Mouse (Mus musculus): ENCODE results near the gene Armc9. TPM values are rescaled to one million over a fixed set of nuclear protein-coding genes. Genes with fewer than 3 reads are reported as not detected.

The Armc9 gene
- polyA plus RNA-seq, 1 experiment from 2014 or later, result 19.1 TPM

GRCm38 (mm10) chr1:86225195-86225594, 70.6 kb downstream of the Armc9 start:
- no peak overlapping the region for H3K9ac ChIP-seq (ENCODE audit: low read length)
- no peaks in the 10 kb centered on the region for H3K27me3 ChIP-seq (ENCODE audit: control insufficient read depth, insufficient read depth, low read length)
- ATAC-seq (ENCODE audit: insufficient read depth, low FRiP score), result peak; percentile 77
- no peak overlapping the region for H3K27ac ChIP-seq (ENCODE audit: low read length)
- no peaks in the 10 kb centered on the region for H3K4me1 ChIP-seq (ENCODE audit: control insufficient read depth, insufficient read depth, low read length)
- H3K4me2 ChIP-seq (ENCODE audit: low read depth, low read length), result no peak overlapping the region
- H3K36me3 ChIP-seq (ENCODE audit: control insufficient read depth, insufficient read depth, low read length), result no peaks in the 10 kb centered on the region
- no peaks in the 10 kb centered on the region for H3K9me3 ChIP-seq (replicated peaks; ENCODE audit: control insufficient read depth, low read length)
- no peak overlapping the region for H3K4me3 ChIP-seq (replicated peaks; ENCODE audit: low read length)
- 48% methylated on average over 6 of the region's 6 CpGs for WGBS

- H3K4me1 ChIP-seq (ENCODE audit: control insufficient read depth, insufficient read depth, low read length), result no peaks in the 10 kb centered on the region
- no peak overlapping the region for H3K4me2 ChIP-seq (ENCODE audit: low read depth, low read length)
- H3K36me3 ChIP-seq (ENCODE audit: control insufficient read depth, insufficient read depth, low read length), result no peaks in the 10 kb centered on the region
- no peak for ATAC-seq (ENCODE audit: insufficient read depth, low FRiP score)
- no peaks in the 10 kb centered on the region for H3K27me3 ChIP-seq (ENCODE audit: control insufficient read depth, insufficient read depth, low read length)
- H3K9ac ChIP-seq (ENCODE audit: low read length), result no peak overlapping the region
- no peak overlapping the region for H3K4me3 ChIP-seq (replicated peaks; ENCODE audit: low read length)
- 81% methylated on average over 8 of the region's 8 CpGs for WGBS
- no peaks in the 10 kb centered on the region for H3K9me3 ChIP-seq (replicated peaks; ENCODE audit: control insufficient read depth, low read length)
- no peak overlapping the region for H3K27ac ChIP-seq (ENCODE audit: low read length)
Observed at GRCm38 (mm10) chr1:86228653-86229052, 74.1 kb downstream of the Armc9 start.

- no peaks in the 10 kb centered on the region for H3K36me3 ChIP-seq (ENCODE audit: control insufficient read depth, insufficient read depth, low read length)
- no peak for ATAC-seq (ENCODE audit: insufficient read depth, low FRiP score)
- H3K4me1 ChIP-seq (ENCODE audit: control insufficient read depth, insufficient read depth, low read length), result 0 out of 2 replicates have a peak, but pooled peaks cover 5% of the 10 kb centered on the region
- 83% methylated on average over 9 of the region's 9 CpGs for WGBS
- peak overlapping the region; percentile 15; the same call in 1 of the 2 replicates for H3K27ac ChIP-seq (ENCODE audit: low read length)
- H3K27me3 ChIP-seq (ENCODE audit: control insufficient read depth, insufficient read depth, low read length), result no peaks in the 10 kb centered on the region
- H3K4me3 ChIP-seq (replicated peaks; ENCODE audit: low read length), result no peak overlapping the region
- no peaks in the 10 kb centered on the region for H3K9me3 ChIP-seq (replicated peaks; ENCODE audit: control insufficient read depth, low read length)
- no peak overlapping the region for H3K9ac ChIP-seq (ENCODE audit: low read length)
- H3K4me2 ChIP-seq (ENCODE audit: low read depth, low read length), result no peak overlapping the region
Observed at GRCm38 (mm10) chr1:86229184-86229829, 74.7 kb downstream of the Armc9 start.

GRCm38 (mm10) chr1:86232631-86233030, 78.1 kb downstream of the Armc9 start:
- ATAC-seq (ENCODE audit: insufficient read depth, low FRiP score), result no peak
- Histone ChIP-seq H3K27ac (ENCODE audit: low read length) (no peak overlapping the region), H3K9me3 (replicated peaks; ENCODE audit: control insufficient read depth, low read length) (no peaks in the 10 kb centered on the region), H3K4me3 (replicated peaks; ENCODE audit: low read length) (no peak overlapping the region), H3K9ac (ENCODE audit: low read length) (no peak overlapping the region), H3K27me3 (ENCODE audit: control insufficient read depth, insufficient read depth, low read length) (no peaks in the 10 kb centered on the region), H3K4me2 (ENCODE audit: low read depth, low read length) (no peak overlapping the region), H3K36me3 (ENCODE audit: control insufficient read depth, insufficient read depth, low read length) (no peaks in the 10 kb centered on the region), H3K4me1 (ENCODE audit: control insufficient read depth, insufficient read depth, low read length) (0 out of 2 replicates have a peak, but pooled peaks cover 5% of the 10 kb centered on the region)
- WGBS, result 81% methylated on average over 5 of the region's 5 CpGs

- Histone ChIP-seq H3K27ac (ENCODE audit: low read length) (peak overlapping the region; percentile 46), H3K4me2 (ENCODE audit: low read depth, low read length) (no peak overlapping the region), H3K9me3 (replicated peaks; ENCODE audit: control insufficient read depth, low read length) (no peaks in the 10 kb centered on the region), H3K4me1 (ENCODE audit: control insufficient read depth, insufficient read depth, low read length) (0 out of 2 replicates have a peak, but pooled peaks cover 5% of the 10 kb centered on the region), H3K27me3 (ENCODE audit: control insufficient read depth, insufficient read depth, low read length) (no peaks in the 10 kb centered on the region), H3K9ac (ENCODE audit: low read length) (0 out of 2 replicates have a peak overlapping the region, but pooled peaks have one; percentile 1), H3K4me3 (replicated peaks; ENCODE audit: low read length) (no peak overlapping the region), H3K36me3 (ENCODE audit: control insufficient read depth, insufficient read depth, low read length) (no peaks in the 10 kb centered on the region)
- no peak for ATAC-seq (ENCODE audit: insufficient read depth, low FRiP score)
- WGBS, result 42% methylated on average over 4 of the region's 4 CpGs
Observed at GRCm38 (mm10) chr1:86233808-86234207, 79.2 kb downstream of the Armc9 start.

- Histone ChIP-seq H3K9ac (ENCODE audit: low read length) (no peak overlapping the region), H3K27me3 (ENCODE audit: control insufficient read depth, insufficient read depth, low read length) (no peaks in the 10 kb centered on the region), H3K27ac (ENCODE audit: low read length) (no peak overlapping the region), H3K36me3 (ENCODE audit: control insufficient read depth, insufficient read depth, low read length) (no peaks in the 10 kb centered on the region), H3K9me3 (replicated peaks; ENCODE audit: control insufficient read depth, low read length) (no peaks in the 10 kb centered on the region), H3K4me2 (ENCODE audit: low read depth, low read length) (no peak overlapping the region), H3K4me3 (replicated peaks; ENCODE audit: low read length) (no peak overlapping the region), H3K4me1 (ENCODE audit: control insufficient read depth, insufficient read depth, low read length) (0 out of 2 replicates have a peak, but pooled peaks cover 5% of the 10 kb centered on the region)
- ATAC-seq (ENCODE audit: insufficient read depth, low FRiP score), result no peak
- 73% methylated on average over 10 of the region's 10 CpGs for WGBS
Observed at GRCm38 (mm10) chr1:86235118-86235517, 80.5 kb downstream of the Armc9 start.

GRCm38 (mm10) chr1:86236442-86236841, 81.9 kb downstream of the Armc9 start:
- ATAC-seq (ENCODE audit: insufficient read depth, low FRiP score), result no peak
- Histone ChIP-seq H3K27me3 (ENCODE audit: control insufficient read depth, insufficient read depth, low read length) (no peaks in the 10 kb centered on the region), H3K9ac (ENCODE audit: low read length) (no peak overlapping the region), H3K9me3 (replicated peaks; ENCODE audit: control insufficient read depth, low read length) (no peaks in the 10 kb centered on the region), H3K4me2 (ENCODE audit: low read depth, low read length) (no peak overlapping the region), H3K4me3 (replicated peaks; ENCODE audit: low read length) (no peak overlapping the region), H3K36me3 (ENCODE audit: control insufficient read depth, insufficient read depth, low read length) (no peaks in the 10 kb centered on the region), H3K4me1 (ENCODE audit: control insufficient read depth, insufficient read depth, low read length) (0 out of 2 replicates have a peak, but pooled peaks cover 9% of the 10 kb centered on the region), H3K27ac (ENCODE audit: low read length) (no peak overlapping the region)
- WGBS, result 83% methylated on average over 10 of the region's 10 CpGs

GRCm38 (mm10) chr1:86239010-86239409, 84.4 kb downstream of the Armc9 start:
- Histone ChIP-seq H3K9ac (ENCODE audit: low read length) (no peak overlapping the region), H3K4me1 (ENCODE audit: control insufficient read depth, insufficient read depth, low read length) (0 out of 2 replicates have a peak, but pooled peaks cover 7% of the 10 kb centered on the region), H3K9me3 (replicated peaks; ENCODE audit: control insufficient read depth, low read length) (no peaks in the 10 kb centered on the region), H3K4me2 (ENCODE audit: low read depth, low read length) (no peak overlapping the region), H3K36me3 (ENCODE audit: control insufficient read depth, insufficient read depth, low read length) (no peaks in the 10 kb centered on the region), H3K27ac (ENCODE audit: low read length) (no peak overlapping the region), H3K27me3 (ENCODE audit: control insufficient read depth, insufficient read depth, low read length) (no peaks in the 10 kb centered on the region), H3K4me3 (replicated peaks; ENCODE audit: low read length) (no peak overlapping the region)
- no peak for ATAC-seq (ENCODE audit: insufficient read depth, low FRiP score)
- 65% methylated on average over 8 of the region's 8 CpGs for WGBS

- no peak overlapping the region for H3K9ac ChIP-seq (ENCODE audit: low read length)
- no peak for ATAC-seq (ENCODE audit: insufficient read depth, low FRiP score)
- WGBS, result 87% methylated on average over 6 of the region's 6 CpGs
- H3K27ac ChIP-seq (ENCODE audit: low read length), result no peak overlapping the region
- no peak overlapping the region for H3K4me3 ChIP-seq (replicated peaks; ENCODE audit: low read length)
- no peaks in the 10 kb centered on the region for H3K27me3 ChIP-seq (ENCODE audit: control insufficient read depth, insufficient read depth, low read length)
- 0 out of 2 replicates have a peak, but pooled peaks cover 4% of the 10 kb centered on the region for H3K4me1 ChIP-seq (ENCODE audit: control insufficient read depth, insufficient read depth, low read length)
- no peaks in the 10 kb centered on the region for H3K9me3 ChIP-seq (replicated peaks; ENCODE audit: control insufficient read depth, low read length)
- no peak overlapping the region for H3K4me2 ChIP-seq (ENCODE audit: low read depth, low read length)
- H3K36me3 ChIP-seq (ENCODE audit: control insufficient read depth, insufficient read depth, low read length), result no peaks in the 10 kb centered on the region
Observed at GRCm38 (mm10) chr1:86239871-86240270, 85.3 kb downstream of the Armc9 start.

All from stomach, embryonic 16.5 days (tissue).